Comparison of ENCODE assay signal across 9 mouse cellular contexts in the genomic region with DNA sequence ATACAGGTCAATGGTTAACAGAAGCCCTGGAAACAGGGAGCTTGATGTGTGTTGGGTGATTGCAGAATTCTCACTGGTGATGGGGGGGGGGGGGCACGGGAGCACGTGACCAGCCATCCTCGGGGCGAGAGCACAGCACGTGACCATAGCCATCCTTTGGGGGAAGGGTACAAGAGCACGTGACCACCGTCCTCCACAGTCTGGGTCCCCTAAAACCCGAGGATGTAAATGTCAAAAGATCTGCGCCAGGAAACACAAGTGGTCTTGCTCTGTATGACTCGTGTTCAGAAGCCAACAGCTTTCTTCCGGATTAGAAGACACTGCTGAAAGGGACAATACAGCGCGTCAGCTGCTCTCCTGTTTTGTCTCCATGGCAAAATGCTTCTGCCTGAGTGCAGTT. TPM values are rescaled to one million over a fixed set of nuclear protein-coding genes. Genes with fewer than 3 reads are reported as not detected.
DNase-seq lines count a peak whose midpoint lies in the region; ATAC-seq and TF ChIP-seq lines count a peak whose summit lies in the region.
"Had no signal": no experiment of that assay in that cellular context is flagged by ENCODE, and none has a peak within 500 bp of the region (broad histone marks: within the 10 kb centered on the region; RNA-seq: fewer than 3 reads in every experiment).

No protein-coding gene starts in this region.

- no peaks in the 10 kb centered on the region for H3K4me1 ChIP-seq in kidney, adult 2 months (ENCODE audit: control insufficient read depth, insufficient read depth, low read length)
- peaks cover 32% of the 10 kb centered on the region for H3K4me1 ChIP-seq in forebrain, embryonic 15.5 days
- H3K4me1 ChIP-seq in intestine, embryonic 15.5 days (replicated peaks) = peaks cover 9% of the 10 kb centered on the region; the same call in 1 of the 2 replicates

- no peak overlapping the region for H3K27ac ChIP-seq in kidney, adult 2 months (ENCODE audit: insufficient read depth, low read depth, low read length)
- H3K27ac ChIP-seq in forebrain, embryonic 15.5 days (replicated peaks) = no peak overlapping the region
- H3K27ac ChIP-seq in intestine, embryonic 15.5 days = no peak overlapping the region

- no peak overlapping the region for H3K9ac ChIP-seq in forebrain, embryonic 15.5 days (replicated peaks)
- no peak overlapping the region for H3K9ac ChIP-seq in intestine, embryonic 15.5 days

- peak overlapping the region; percentile 34 for H3K4me2 ChIP-seq in forebrain, embryonic 15.5 days (replicated peaks)
- no peak overlapping the region for H3K4me2 ChIP-seq in intestine, embryonic 15.5 days (replicated peaks)

- H3K9me3 ChIP-seq in forebrain, embryonic 15.5 days = no peaks in the 10 kb centered on the region
- no peaks in the 10 kb centered on the region for H3K9me3 ChIP-seq in intestine, embryonic 15.5 days

- H3K36me3 ChIP-seq in kidney, adult 2 months (ENCODE audit: control insufficient read depth, insufficient read depth, low read length) = no peaks in the 10 kb centered on the region
- H3K36me3 ChIP-seq in forebrain, embryonic 15.5 days = no peaks in the 10 kb centered on the region
- H3K36me3 ChIP-seq in intestine, embryonic 15.5 days = no peaks in the 10 kb centered on the region

- ATAC-seq in forebrain, embryonic 15.5 days (replicated peaks) = peak; percentile 66
- no peak for ATAC-seq in intestine, embryonic 15.5 days

- no peak for TF ChIP-seq POLR2A in kidney, adult 2 months (IDR thresholded peaks at IDR 0.05; ENCODE audit: low read depth, low read length)

- no peak for TF ChIP-seq CTCF in kidney, adult 2 months (conservative IDR thresholded peaks at IDR 0.05; ENCODE audit: insufficient read depth, insufficient read length, low read depth, low read length)

- H3K27me3 ChIP-seq in kidney, adult 2 months (replicated peaks; ENCODE audit: control insufficient read depth, insufficient read depth, low read length) = no peaks in the 10 kb centered on the region
- no peaks in the 10 kb centered on the region for H3K27me3 ChIP-seq in forebrain, embryonic 15.5 days
- no peaks in the 10 kb centered on the region for H3K27me3 ChIP-seq in intestine, embryonic 15.5 days (replicated peaks)

- DNase-seq in kidney, adult 2 months = peak; percentile 8
- no peak for DNase-seq in kidney, postnatal 36 days
- peak; percentile 38 for DNase-seq in cerebellum, adult 9-10 months
- peak; percentile 59 for DNase-seq in neural tube, embryonic 10.5 days (ENCODE audit: extremely low spot score, low spot score)
- no peak for DNase-seq in layer of hippocampus, adult 9-10 months (ENCODE audit: low spot score)
- DNase-seq in gastrocnemius, adult 8-10 months (ENCODE audit: low spot score in 2 of 2) = no peak

- no peak overlapping the region for H3K4me3 ChIP-seq in kidney, adult 2 months (ENCODE audit: insufficient read depth, low read depth, low read length)
- peak overlapping the region; percentile 19 for H3K4me3 ChIP-seq in forebrain, embryonic 15.5 days
- H3K4me3 ChIP-seq in intestine, embryonic 15.5 days (replicated peaks) = no peak overlapping the region

- 52% methylated on average over 13 of the region's 13 CpGs for WGBS in kidney, adult 2 months
- WGBS in forebrain, embryonic 15.5 days = 21% methylated on average over 13 of the region's 13 CpGs
- 65% methylated on average over 13 of the region's 13 CpGs for WGBS in intestine, embryonic 15.5 days

RNA-seq across cellular contexts. Expression of gene 9330182O14Rik, which starts 35.5 kb away (rescaled TPM):
- polyA plus RNA-seq in kidney, adult 2 months (2012; rRNA removed) = not detected in 2 replicates
- polyA plus RNA-seq in forebrain, embryonic 15.5 days (2015; fragmentation: Nextera tagmentation; extraction: Ambion mirVana) = not detected in 2 replicates
- polyA plus RNA-seq in intestine, embryonic 15.5 days (2015; fragmentation: Nextera tagmentation; extraction: Ambion mirVana) = not detected in 2 replicates
- not detected for total RNA-seq in gastrocnemius, adult 8-10 months (2022)
- polyA plus RNA-seq: limb, embryonic 14.5 days had no signal

Comparison
In these comparisons a context has a peak if more than half of its experiments do, and no peak if none do; other contexts are left out.
1. DNase-seq: peak in kidney, adult 2 months (single experiment), cerebellum, adult 9-10 months (single experiment) and neural tube, embryonic 10.5 days (single experiment); none in kidney, postnatal 36 days (0 of 2), layer of hippocampus, adult 9-10 months (single experiment) and gastrocnemius, adult 8-10 months (0 of 2).